Mouse (Mus musculus) induced T-regulatory cell, adult 2 months (primary cell): ENCODE measurements around the gene Corin.

Experiments
- DNase-seq: peaks from one replicate; pipeline ENCODE4 v3.0.0-alpha.2; 2012; ENCODE audit warnings: low read depth

Gene Corin

DNA sequence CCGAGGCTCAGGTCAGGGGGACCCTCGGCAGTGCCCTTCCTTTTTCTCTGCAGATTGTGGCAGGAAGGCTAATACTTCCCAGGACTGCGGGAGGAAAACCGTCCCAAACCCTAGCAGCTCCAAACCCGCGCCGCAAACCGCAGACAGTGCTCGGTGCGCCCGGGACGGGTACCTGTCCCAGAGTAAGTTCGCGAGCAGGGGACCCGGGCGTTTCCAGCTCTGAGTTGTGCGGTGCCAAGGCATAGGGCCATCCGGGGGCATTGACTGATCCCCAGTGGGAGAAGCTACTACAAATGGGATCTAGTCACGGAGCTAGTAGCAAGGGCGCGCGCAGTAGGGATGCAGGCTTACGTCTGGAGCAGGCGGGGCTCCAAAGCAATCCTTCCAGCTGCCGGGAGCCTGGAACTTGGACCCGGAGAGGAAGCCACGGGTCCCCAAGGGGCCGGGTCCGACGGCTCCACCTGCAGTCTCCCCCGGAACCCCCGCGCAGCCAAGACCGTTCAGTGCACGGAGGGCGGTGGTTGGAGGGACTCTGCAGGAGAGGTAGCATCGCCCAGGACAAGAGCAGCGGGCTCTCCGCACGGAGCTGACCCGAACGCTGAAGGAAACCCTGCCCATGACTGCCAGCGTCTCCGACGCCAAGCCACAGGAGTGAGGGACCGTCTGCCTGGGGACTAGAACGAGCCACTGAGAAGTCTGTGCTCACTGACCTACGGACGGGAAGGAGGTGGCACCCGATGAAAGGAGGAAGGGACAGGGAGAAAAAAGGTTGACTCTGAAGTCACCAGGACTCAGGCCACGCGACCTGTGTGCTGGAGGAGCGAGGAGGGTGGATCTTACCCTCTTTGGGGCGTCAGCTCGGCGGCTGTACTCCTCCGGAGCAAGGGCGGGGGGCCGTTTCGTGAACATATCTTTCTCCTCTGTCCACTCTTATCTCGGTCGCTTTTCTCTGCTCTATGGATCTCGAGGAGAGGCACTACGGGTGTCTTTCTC is at the start of gene Corin:
Corin (minus strand) TSS at position 943 of the 993 bp plus-strand sequence.
- no peak for DNase-seq

DNA sequence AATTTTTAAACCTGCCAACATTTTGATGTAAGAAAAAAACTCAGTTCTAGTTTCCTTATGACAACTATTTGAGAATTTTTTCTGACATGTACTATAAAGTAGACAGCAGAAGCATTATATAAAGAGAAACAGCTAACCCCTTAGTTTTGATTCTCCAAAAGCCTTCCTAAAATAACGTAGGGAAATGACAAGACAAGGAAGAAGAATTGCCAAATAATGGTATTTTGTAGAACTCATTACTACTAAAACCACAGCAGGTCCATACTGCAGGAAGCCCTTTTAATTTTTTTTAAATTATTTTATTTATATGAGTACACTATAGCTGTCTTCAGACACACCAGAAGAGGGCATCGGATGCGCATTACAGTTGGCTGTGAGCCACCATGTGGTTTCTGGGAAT is 46.9 kb upstream of the Corin start:
- no peak for DNase-seq

DNA sequence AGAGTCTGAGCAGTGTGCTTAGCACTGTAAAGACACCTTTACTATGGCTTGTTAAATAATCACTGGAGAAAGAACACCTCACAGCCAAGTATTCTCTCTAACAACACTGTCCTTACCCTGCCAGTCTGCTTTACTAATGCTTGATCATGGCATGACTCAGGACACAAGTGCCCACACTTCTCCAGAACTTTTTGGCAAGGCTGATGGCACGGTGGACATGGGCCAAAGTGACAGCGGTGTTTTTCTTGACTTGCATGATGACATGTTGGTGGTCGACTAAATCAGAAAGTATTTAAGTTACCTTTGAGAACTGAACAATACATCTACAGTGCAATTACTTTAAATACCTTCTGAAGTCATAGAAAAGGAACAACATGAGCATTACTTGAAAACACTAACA is 24.6 kb upstream of the Corin start:
- DNase-seq, result no peak

DNA sequence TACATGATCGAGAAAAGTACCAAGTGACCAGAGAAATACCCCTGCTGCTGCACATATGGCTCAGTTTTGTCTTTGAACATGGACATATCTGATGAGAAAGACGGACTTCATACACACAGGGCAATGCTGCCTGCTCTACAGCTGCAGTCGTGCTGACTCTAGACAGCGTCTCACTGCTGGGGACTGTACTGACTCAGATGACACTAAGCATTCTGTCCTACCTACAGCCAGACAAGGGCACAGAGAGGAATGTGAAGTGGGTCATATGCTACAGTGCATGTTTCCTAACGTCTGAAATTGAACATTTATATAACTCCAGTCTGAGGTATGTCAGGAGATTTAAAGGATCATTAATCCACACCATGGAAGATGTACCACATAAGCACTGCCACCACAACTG is 9.5 kb upstream of the Corin start:
- DNase-seq, result no peak

DNA sequence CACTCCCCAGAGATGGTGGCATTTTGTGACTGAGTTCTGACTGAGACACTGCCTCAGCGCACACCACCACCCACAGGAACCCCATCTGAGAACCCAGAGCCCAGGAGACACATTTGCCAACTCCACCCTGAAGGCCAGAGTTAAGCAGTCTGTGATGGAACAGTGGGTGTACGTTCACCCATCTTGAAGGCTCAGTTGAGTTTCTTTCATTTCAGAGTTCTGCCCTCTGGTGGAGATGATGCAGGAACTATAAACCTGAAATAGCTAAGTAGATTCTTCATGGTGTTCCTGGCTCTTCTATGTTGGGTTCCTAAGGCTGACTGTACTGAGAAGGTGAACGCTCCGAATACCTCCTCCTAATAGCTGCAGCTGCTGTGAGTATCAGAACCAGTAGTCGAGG is 1.5 kb upstream of the Corin start:
- peak; percentile 19 for DNase-seq

DNA sequence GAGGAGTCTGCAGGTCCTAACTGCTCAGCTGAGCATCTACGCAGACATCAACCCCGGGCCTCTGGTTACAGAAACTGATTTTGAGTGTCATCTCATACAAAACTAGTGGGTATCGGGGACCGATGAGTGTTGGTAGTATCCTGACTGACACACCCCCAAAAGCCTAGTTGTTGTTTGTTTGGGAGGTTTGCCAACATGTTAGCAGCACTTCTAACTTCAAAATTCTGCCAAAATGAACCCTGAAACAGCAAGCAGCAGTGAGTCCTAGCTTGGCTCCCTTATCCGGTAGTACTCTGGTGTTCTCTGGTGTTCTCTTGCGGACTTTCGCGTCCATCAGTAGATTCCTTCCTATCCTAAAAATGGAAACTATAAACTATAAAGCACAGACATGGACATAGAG is 1.5 kb downstream of the Corin start:
- DNase-seq, result no peak

DNA sequence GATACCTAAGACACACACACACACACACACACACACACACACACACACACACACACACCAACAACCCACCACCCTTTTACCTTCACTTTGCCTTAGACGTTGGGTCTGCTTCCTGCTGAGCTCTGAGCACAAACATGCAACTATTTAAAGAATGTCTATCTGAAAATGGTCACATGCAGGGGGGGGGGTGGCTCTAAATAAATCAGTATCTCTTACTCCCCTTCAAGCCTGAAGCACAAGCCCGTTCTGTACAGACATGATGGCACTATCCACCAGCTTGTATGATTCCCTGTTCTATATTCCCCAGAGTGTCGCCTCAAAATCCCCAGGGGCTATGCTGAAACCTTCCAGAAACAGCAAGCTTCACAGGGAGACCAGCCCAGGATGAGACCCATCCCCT is 2.5 kb downstream of the Corin start:
- no peak for DNase-seq

DNA sequence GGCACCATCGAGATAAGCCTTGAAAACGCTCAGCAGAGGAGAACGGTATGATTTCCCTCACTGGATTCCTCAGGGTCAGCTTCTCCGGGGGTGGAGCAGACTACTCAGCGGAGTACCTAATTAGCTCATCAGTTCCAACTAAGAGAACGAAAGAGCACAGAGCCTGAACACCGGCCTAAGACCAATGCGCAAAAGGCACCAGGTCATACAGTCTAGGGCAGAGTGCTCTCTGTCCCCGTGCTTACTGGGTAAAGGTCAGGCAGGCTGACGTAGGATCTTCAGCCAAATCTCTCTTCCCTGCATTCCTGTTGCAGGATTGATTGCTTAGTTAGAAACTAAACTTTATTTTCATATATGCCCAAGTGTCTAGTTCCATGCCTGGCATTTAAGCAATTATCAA is 6.0 kb downstream of the Corin start:
- no peak for DNase-seq

DNA sequence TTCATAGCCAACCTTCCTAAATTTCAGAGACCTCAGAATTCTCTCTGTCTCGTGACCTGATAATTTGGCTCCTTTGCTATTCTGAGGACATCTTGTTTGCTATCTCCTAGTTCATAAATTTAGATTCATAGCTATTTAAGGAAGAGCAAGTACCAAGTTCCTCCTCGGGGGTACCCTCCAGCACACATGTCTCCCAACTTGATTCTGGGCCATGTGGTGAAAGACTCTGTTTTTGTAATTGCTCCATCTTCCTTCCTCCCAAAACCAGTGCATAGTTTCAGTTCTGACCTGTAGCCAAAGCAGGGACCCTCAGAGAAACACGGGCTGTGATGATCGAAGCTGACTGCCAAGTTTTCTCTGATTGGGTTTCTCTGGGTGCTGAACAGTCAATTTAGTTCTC is 7.5 kb downstream of the Corin start:
- no peak for DNase-seq

DNA sequence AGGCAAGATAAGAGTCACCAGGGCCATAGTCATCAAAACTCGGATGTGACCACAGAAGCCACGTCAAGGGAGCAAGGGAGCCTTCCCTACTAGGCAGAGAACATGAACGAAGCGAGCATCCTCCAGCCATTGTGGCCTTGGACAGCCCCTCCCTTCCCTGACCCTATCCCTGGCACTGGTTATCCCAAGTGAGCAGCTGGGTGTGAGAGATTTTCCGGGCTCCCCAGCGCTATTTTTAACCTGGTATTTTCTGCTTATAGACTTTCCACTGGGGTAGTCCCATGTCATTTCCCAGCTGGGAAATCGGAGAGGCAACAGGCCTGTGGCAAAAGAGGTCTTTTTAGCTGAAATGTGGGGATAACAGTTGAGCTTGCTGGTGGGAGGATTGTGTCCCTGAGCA is 10.4 kb downstream of the Corin start:
- no peak for DNase-seq

DNA sequence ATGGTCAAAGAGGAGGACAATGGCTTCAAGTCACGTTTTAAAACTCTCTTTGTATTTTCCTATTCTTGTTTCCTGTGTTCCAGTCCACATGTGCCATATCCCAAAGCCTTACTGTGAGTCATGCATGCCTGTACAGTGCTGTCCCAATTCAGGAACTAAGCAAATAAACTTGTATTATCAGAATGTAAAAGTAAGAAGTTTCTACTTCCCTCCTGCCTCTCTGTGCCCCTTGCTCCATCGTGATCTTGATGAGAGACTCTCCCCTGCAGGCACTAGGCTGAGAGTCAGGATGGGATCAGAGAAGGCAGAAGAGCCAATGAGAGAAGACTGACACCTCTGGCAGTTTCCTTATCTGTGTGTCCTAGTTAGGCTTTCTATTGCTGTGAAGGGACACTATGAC is 13.0 kb downstream of the Corin start:
- no peak for DNase-seq

DNA sequence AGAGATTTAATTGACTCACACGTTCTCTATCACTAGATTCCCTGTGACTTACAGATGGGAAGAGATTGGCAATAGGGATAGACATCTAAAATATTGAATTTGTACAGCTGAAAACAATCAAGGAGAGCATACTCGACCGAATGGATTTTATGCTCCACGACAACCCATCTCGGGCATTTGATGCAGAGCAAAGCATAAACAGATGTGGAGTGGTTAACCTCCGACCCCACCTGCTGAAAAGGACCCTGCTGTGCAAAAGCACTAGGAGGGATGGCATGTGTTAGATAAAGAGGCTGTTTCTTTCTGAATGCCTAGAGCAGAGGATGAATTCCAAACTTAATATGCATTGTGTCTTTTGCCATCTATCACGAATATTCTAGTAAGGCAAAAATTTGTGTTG is 23.8 kb downstream of the Corin start:
- no peak for DNase-seq

DNA sequence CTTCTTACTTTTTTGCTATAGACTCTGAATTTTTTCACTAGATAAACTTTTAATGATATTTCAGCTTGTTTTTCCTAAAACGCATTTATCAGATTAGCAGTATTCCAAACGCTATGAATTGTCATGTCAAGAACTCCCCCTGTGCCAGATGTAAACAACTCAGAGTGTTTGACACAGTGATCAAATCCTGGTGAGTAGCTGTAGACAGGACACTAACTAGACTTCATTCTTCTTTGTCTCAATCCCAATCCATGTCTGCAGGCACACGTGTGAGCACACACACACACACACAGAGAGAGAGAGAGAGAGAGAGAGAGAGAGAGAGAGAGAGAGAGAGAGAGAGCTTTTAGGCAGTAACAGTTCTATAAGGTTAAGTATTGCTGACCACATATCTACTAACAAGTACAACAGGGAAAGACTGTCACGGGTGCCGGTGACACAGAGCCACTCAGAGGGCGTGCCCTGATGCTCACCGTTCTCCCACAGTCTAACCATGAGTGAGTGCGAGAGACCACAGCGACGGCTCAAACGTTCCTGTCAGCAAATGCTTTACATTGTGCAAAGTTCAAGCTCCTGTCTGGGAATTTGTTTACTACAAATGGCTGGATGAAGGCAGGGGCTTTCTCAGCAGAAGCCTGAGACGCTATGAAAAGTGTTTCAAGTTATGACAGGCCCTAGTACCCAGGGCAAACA is 31.8 kb downstream of the Corin start:
- DNase-seq, result no peak

DNA sequence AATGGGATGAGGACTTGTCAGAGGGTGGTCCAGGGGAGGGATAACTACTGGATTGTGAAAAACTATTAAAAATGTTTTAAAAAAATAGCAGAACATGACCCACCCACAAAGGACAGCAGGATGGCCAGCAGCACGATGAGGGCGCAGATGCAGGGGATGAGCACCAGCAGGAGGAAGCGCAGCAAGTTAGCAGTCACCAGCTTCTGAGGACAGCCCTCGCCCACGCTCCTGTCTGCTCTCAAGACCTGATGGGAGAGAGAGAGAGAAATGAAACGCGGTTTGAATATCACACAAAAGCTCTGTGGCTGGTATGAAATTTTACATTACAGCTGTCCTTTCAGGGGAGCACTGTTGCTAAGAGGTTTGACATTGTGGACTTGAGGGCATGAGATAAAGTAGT is 32.5 kb downstream of the Corin start:
- no peak for DNase-seq

DNA sequence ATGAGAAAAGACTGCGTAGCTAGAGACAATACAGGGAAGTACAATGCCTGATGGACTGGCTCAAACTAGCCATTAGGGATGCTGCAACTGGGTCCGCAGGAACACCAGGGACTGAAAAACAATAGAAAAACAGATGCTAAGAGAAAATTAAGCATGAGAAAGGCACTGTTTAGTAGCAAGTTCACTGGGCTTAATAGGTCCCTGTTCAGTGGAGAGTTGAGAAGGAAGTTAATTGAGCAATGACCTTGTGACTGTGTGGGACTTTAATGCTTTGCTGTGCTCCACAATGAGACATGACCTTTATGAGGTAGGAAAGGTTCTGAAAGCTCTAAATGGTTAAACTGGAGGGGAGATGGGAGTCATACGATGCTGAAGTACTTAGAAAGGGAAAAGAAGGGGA is 39.3 kb downstream of the Corin start:
- DNase-seq, result no peak

DNA sequence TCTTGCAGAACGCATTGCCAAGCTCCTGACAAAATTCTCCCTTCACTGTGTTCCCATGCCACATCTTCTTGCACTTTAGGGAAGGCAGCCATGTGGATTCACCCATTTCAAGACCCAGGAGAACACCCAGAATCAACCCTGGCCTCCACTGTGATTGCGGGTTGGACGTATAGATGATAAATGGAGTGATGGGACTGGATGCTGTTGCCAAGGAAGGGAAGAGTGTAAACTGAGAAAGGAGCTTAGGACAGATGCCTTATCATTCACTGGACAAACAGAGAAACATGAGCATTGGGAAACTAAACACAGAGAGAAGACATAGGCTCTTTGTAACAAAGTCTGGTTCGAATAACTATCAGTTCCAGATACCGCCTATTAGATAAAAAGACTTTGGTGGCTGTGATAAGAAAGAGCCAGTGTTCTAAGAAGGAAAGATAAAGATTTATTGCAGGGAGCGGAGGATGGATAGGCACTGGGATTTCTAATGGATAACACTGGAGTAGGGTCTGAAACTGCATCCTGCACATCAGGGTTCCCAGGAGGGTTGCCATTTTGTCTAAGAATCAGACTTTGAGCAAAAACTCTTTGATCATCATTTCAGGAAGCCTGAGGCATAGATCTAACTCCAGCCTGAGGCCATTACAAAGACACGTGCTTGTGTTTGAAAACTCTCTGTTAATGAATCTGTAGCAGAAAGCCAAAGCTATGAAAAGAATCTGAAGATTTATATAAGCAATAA is 44.7 kb downstream of the Corin start:
- no peak for DNase-seq

DNA sequence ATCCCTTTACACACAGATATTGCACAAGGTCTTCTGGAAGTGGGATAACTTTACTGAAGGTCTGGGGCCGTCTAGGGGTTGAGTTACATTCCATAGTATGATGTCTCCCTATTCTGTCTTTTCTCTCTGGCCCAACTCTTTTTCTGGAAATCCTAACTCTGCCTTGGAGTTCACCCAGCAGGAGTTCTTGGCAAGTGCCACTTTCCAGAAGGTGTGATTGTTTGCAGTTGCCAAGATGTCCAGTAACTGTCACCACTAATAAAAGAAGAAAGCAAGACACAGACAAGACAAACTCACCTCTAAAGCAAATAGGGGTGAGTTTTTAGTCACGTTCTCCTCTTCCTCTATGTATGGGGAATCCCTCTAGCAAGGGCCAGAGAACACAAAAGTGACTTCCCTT is 50.6 kb downstream of the Corin start:
- DNase-seq, result no peak

DNA sequence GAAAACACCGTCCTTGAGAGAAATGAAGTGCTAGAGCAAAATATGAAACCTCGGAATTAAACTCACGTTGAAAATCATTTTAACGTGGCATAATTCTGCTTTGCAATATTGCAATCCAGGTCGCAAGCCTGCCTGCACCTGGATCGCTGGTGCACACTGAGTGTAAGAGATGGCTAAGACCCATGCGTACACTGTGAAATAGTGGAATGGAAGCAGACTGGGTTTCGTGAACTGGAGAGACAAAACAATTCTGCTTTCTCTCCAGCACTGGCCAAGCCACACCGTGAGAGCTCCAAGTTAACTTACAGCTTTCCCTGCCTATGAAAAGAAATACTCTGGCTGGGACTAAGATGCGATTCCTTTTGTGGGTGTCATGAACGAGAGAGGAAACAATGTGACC is 51.1 kb downstream of the Corin start:
- DNase-seq, result no peak

DNA sequence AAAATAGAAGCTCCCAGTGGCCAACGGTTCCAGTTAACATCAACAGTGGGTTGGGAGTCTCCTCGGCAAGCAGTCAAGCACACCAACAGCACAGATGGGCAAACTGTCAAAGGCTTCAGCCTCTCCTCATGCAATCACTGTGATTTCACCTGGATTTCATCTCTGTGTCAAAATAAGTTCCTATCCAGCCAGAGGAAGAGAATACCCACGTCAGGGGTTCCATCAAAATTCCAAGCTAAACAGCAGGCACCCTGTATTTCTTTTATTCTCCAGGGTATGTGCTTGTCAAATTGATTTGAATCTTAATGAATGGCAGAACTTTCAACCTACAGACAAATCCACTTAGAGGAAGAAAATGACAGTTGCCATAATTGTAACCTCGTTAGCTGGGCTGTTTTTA is 51.5 kb downstream of the Corin start:
- no peak for DNase-seq

DNA sequence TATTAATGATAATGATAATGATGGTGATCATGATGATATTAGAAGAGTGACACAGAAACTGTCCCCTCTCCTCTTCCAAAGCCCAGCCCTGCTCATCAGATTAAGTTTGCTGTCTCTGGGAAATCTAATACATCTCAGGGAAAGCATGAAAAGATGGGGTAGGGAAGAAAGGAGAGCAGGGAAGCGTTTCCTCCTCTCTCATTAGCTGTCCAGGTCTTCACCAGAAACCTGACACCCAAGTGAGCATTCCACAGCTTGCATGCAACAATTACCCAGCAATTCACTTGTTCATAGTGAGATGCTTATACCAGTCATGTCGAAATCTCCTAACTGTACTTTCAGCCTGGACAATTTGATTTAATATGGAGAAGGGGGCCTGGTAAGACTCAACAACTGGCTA is 55.4 kb downstream of the Corin start:
- DNase-seq, result no peak

DNA sequence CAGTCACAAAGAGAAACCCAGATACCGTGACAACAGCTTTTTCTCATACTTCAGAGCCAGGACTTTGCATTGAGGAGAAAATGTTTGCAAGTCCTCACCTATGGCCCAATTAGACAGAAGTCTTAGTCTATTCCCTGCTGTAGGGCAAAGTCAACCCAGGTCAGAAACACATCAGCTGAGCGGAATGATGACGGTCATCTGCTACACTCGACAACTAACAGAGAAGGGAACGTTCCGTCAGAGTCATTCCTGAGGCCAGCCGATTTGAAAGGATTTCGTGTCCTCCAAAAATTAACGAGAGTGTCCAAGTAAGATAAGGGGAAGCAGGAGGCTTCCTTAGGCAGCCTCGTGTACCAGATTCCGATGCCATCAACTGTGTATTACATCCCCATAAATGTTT is 58.2 kb downstream of the Corin start:
- no peak for DNase-seq

DNA sequence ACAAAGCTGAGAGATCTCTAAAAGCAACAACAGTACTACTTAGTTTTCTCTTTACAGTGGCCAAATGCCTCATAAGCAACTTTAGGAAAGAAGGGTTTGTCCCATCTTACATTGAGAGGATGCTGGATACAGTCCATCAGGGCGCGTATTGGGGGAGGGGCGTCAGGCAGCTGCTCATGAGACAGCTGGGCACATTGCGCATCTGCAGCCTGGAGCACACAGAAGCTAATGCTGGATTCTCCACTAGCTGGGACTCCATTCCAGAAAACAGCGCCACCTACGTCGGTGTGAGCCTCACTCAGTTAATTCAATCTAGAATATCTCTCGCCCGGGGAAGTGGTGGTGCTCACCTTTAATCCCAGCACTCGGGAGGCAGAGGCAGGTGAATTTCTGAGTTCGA is 60.3 kb downstream of the Corin start:
- DNase-seq, result no peak

DNA sequence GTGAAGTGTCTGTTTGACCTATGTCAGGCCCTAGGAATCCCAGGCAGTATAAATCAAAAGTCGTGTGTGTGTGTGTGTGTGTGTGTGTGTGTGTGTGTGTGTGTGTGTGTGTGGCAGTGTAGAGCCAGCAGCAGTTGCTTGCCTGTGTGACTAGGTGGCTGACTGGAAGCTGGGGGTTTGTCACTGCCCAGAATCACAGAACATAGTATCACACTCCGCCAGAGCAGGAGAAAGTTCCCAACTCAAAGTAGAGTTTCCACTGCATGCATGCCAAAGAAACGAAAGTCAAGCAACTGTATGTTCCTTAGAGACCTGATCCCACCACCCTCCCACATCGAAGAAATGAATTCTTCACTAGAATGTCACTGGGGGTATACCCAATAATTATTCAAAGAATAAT is 61.3 kb downstream of the Corin start:
- DNase-seq, result no peak
